Mouse (Mus musculus) heart, adult 2 months (tissue): ENCODE measurements around the gene Krt25. TPM values are rescaled to one million over a fixed set of nuclear protein-coding genes. Genes with fewer than 3 reads are reported as not detected.

Source experiments
- DNase-seq, 2 experiments: peaks; one replicate each; pipeline ENCODE4 v3.0.0; 2021
- H3K27ac ChIP-seq: fragments of 200-600 bp; 2 replicates; pipeline ENCODE4 v1.8.1; 2022
- H3K27me3 ChIP-seq: fragments of 200-500 bp; 2 replicates; pipeline ENCODE4 v1.6.1; 2012; ENCODE audit warnings: mild to moderate bottlenecking, low read length, inconsistent platforms, mixed read lengths; ENCODE audit not compliant: control insufficient read depth, insufficient read depth
- H3K36me3 ChIP-seq: fragments of 200-500 bp; 2 replicates; pipeline ENCODE4 v1.6.1; 2012; ENCODE audit warnings: low read length, inconsistent platforms; ENCODE audit not compliant: control insufficient read depth, insufficient read depth
- H3K4me1 ChIP-seq: fragments of 200-500 bp; 2 replicates; pipeline ENCODE4 v1.6.1; 2011; ENCODE audit warnings: low read length; ENCODE audit not compliant: control insufficient read depth, insufficient read depth
- H3K4me3 ChIP-seq: fragments of 200-600 bp; 2 replicates; pipeline ENCODE4 v1.8.1; 2022
- H3K79me2 ChIP-seq: fragments of 200-500 bp; replicated peaks from 2 replicates; pipeline ENCODE4 v1.6.1; 2012; ENCODE audit warnings: mild to moderate bottlenecking, inconsistent platforms, low read length, moderate library complexity, mixed read lengths; ENCODE audit not compliant: control insufficient read depth, insufficient read depth
- H3K9ac ChIP-seq: fragments of 200-500 bp; 2 replicates; pipeline ENCODE4 v1.6.1; 2012; ENCODE audit warnings: low read depth, mild to moderate bottlenecking, control low read depth, inconsistent platforms, low read length, mixed read lengths
- CTCF ChIP-seq: fragments of 200-600 bp; IDR thresholded peaks from 2 replicates; pipeline ENCODE4 v1.8.1; 2022; ENCODE audit warnings: antibody characterized with exemption, mild to moderate bottlenecking, moderate library complexity
- EP300 ChIP-seq: fragments of 200-500 bp; IDR thresholded peaks from 2 replicates; pipeline ENCODE4 v1.6.1; 2011; ENCODE audit warnings: low read depth, low read length, control low read depth; ENCODE audit not compliant: insufficient read depth
- POLR2A ChIP-seq: fragments of 200-500 bp; IDR thresholded peaks from 2 replicates; pipeline ENCODE4 v1.6.1; 2011; ENCODE audit warnings: mild to moderate bottlenecking, low read depth, low read length, control low read depth; ENCODE audit not compliant: insufficient read depth
- WGBS: fragments of 180-500 bp; shearing (Covaris S2); methylation state at CpG from one replicate; pipeline ENCODE4 v1.1.7; 2018; 5-methylcytosine and 5-hydroxymethylcytosine counted together
- intact Hi-C: fragments of 180-260 bp; cut with DNase I; formaldehyde crosslinking; loops from one replicate; pipeline ENCODE4 v1.15.1; 2025
- polyA plus RNA-seq: library from polyadenylated mRNA; depleted of rRNA; stranded (reverse); fragments of >200 nt; gene quantifications from 2 replicates; pipeline ENCODE4 v1.2.3, GENCODE M21; 2012
- total RNA-seq, 2 experiments: library from RNA; stranded (reverse); gene quantifications; 2 replicates each; pipeline ENCODE4 v1.2.3; 2021

The Krt25 gene
- total and polyA plus RNA-seq, 3 experiments, result not detected

DNA sequence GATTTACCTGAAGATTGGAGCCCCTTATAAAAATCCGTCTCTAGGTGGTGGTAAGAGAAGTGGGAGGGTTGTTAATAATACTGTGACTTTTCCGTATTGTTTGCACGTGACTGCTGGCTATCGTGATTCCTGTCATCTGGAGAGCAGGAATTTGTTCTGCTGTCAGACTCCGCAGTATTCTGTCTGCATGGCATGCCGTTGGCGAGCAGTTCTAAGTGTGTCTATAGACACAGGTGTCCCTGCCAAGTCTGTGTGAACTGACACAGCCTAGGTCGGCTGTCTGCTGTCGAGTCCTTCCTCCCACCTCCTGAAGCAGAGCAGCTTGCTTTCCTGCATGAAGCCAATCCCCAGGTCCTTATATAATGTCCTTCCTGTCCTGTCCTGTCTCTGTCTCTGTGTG lies 3.6 kb downstream of the Krt25 start:
- Histone ChIP-seq H3K4me3 (no peak overlapping the region), H3K79me2 (no peaks in the 10 kb centered on the region), H3K27me3 (no peaks in the 10 kb centered on the region), H3K36me3 (no peaks in the 10 kb centered on the region), H3K9ac (no peak overlapping the region), H3K27ac (no peak overlapping the region), H3K4me1 (no peaks in the 10 kb centered on the region)
- intact Hi-C loops, result no loop called here
- WGBS, result 33% methylated on average over 9 of the region's 9 CpGs
- TF ChIP-seq CTCF (no peak), EP300 (no peak), POLR2A (no peak)
- no peak for DNase-seq

- Histone ChIP-seq H3K79me2 (no peaks in the 10 kb centered on the region), H3K4me3 (no peak overlapping the region), H3K9ac (no peak overlapping the region), H3K4me1 (no peaks in the 10 kb centered on the region), H3K27me3 (no peaks in the 10 kb centered on the region), H3K36me3 (no peaks in the 10 kb centered on the region), H3K27ac (no peak overlapping the region)
- WGBS, result 68% methylated on average over 8 of the region's 8 CpGs
- no peak for TF ChIP-seq EP300
- no peak for TF ChIP-seq CTCF
- no peak for TF ChIP-seq POLR2A
- intact Hi-C loops, result no loop called here
- no peak for DNase-seq
These were observed 6.2 kb downstream of the Krt25 start for GRCm38 (mm10) chr11:99316543-99316942.

DNA sequence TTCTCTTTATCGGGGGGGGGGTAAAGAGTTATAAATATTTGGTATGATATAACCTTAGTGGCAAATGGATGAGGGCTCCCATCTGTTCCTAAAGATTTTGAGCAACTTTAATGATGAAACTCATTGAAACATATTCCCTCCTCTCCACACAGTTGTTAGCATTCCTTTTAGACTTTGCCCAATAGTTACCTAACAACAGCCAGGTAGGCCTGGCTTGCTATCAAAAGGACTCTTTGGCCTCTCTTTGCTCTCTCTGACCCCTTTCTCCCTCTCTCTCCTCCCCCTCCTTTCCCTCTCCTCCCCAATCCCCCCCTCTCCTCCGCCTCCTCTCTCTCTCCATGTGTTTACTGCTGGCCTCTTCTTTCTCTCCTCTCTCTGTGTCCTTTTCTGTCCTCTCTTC lies 8.2 kb downstream of the Krt25 start:
- no peak for TF ChIP-seq EP300
- TF ChIP-seq POLR2A, result no peak
- TF ChIP-seq CTCF, result no peak
- Histone ChIP-seq H3K9ac (no peak overlapping the region), H3K27ac (no peak overlapping the region), H3K4me1 (no peaks in the 10 kb centered on the region), H3K79me2 (no peaks in the 10 kb centered on the region), H3K36me3 (no peaks in the 10 kb centered on the region), H3K27me3 (no peaks in the 10 kb centered on the region), H3K4me3 (no peak overlapping the region)
- WGBS, result 85% methylated on average over 2 of the region's 2 CpGs
- DNase-seq, result no peak
- intact Hi-C loops, result loop anchor here (5.0 kb wide), 1 partner anchor 148 kb away; no protein-coding TSS in a partner anchor

DNA sequence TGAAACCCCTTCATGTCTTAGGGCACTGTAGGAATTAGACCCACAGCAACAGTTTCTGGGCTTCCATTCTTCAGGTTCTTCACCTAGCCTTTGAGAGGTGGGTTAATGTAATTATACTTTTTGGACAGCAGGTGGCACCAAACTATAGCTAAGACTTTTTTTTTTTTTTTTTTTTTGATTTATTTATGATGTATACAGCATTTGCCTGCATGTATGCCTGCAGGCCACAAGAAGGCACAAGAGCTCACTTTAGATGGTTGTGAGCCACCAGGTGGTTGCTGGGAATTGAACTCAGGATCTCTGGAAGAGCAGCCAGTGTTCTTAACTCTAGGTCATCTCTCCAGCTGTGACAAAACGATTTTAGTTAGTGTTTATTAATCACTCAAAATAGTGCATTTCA lies 11.9 kb downstream of the Krt25 start:
- WGBS, result 94% methylated on average over 1 of the region's 1 CpGs
- H3K27me3 ChIP-seq, result no peaks in the 10 kb centered on the region
- intact Hi-C loops, result loop anchor here (5.0 kb wide), 1 partner anchor 151 kb away; no protein-coding TSS in a partner anchor
- H3K36me3 ChIP-seq, result no peaks in the 10 kb centered on the region
- no peaks in the 10 kb centered on the region for H3K79me2 ChIP-seq
- H3K4me3 ChIP-seq, result no peak overlapping the region
- H3K9ac ChIP-seq, result no peak overlapping the region
- DNase-seq, result no peak
- TF ChIP-seq CTCF, result peak; percentile 74
- no peak for TF ChIP-seq POLR2A
- no peak for TF ChIP-seq EP300
- no peaks in the 10 kb centered on the region for H3K4me1 ChIP-seq
- no peak overlapping the region for H3K27ac ChIP-seq

DNA sequence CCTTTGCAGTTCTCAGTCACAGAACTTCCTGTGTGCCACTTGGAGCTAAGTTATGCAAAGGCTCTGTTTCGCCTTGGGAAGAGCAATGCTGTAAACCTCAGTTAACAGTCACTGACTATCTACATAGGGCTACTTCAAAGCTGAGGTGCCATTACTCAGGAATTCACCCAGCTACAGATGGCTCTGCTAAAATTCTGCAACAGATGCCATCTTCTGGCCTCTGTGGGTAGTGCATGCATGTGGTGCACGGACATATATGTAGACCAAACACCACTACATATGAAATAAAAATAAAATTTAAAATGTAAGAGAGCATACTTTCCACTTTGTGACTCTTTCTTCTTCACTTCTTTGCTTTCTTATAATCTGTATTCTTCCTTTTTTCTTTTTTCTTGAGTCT lies 15.2 kb downstream of the Krt25 start:
- peak; percentile 40 to 60 for DNase-seq
- no peaks in the 10 kb centered on the region for H3K79me2 ChIP-seq
- H3K27me3 ChIP-seq, result no peaks in the 10 kb centered on the region
- WGBS, result 28% methylated on average over 2 of the region's 2 CpGs
- H3K36me3 ChIP-seq, result no peaks in the 10 kb centered on the region
- H3K4me1 ChIP-seq, result no peaks in the 10 kb centered on the region
- peak; percentile 88 for TF ChIP-seq CTCF
- no peak for TF ChIP-seq POLR2A
- H3K9ac ChIP-seq, result no peak overlapping the region
- H3K27ac ChIP-seq, result no peak overlapping the region
- H3K4me3 ChIP-seq, result no peak overlapping the region
- intact Hi-C loops, result loop anchor here (2.0 kb wide), 1 partner anchor 119 kb away; no protein-coding TSS in a partner anchor

DNA sequence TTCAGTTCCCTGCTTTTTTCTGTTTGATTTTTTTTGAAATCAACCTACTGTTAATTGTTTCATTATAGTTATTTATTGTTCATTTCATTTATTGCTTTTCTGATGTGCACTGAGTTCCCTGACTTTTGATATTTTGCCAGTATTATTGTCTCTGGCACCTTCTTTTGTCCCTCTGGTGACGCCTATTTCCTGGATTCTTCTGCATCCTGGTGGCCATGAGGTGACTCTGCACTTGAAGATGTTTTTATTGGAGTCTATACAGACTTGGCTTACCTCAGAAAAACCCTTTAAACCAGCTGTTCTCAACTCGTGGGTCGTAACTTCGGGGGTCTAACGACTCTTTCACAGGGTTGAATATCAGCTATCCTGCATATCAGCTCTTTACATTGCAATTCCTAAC lies 27.7 kb downstream of the Krt25 start:
- Histone ChIP-seq H3K27me3 (no peaks in the 10 kb centered on the region), H3K4me3 (no peak overlapping the region), H3K36me3 (no peaks in the 10 kb centered on the region), H3K9ac (no peak overlapping the region), H3K4me1 (no peaks in the 10 kb centered on the region), H3K27ac (no peak overlapping the region), H3K79me2 (no peaks in the 10 kb centered on the region)
- intact Hi-C loops, result no loop called here
- no peak for DNase-seq
- TF ChIP-seq CTCF (peak; percentile 55), EP300 (no peak)
- 33% methylated on average over 5 of the region's 5 CpGs for WGBS

DNA sequence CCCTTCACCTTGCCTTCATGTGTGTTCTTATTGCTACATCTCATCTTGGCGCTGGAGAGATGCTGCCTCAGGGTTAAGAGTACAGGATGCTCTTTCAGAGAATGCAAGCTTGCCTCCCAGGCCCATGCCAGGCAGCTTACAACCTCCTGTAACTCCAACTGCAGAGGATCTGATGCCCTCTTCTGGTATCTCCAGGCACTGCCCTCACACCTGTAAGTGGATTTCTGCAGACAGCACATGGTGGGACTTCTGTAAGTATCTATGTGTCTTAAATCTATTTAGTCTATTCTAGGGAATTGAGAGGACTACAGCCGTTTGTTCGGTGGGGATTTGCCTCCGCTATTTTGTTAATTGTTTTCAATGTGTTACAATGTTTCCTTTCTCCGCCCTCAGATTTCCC lies 29.9 kb downstream of the Krt25 start:
- H3K36me3 ChIP-seq, result no peaks in the 10 kb centered on the region
- H3K4me3 ChIP-seq, result no peak overlapping the region
- peak; percentile 86 for TF ChIP-seq CTCF
- no peak for TF ChIP-seq POLR2A
- no peak for TF ChIP-seq EP300
- no peaks in the 10 kb centered on the region for H3K79me2 ChIP-seq
- H3K4me1 ChIP-seq, result no peaks in the 10 kb centered on the region
- intact Hi-C loops, result loop anchor here (1.0 to 5.0 kb wide), 3 partner anchors 44 to 104 kb away; no protein-coding TSS in a partner anchor
- no peak overlapping the region for H3K27ac ChIP-seq
- no peaks in the 10 kb centered on the region for H3K27me3 ChIP-seq
- peak; percentile 20 to 41 for DNase-seq
- no peak overlapping the region for H3K9ac ChIP-seq
- WGBS, result 46% methylated on average over 5 of the region's 5 CpGs
